Mouse (Mus musculus) brain, adult 2 months (tissue): ENCODE results near the gene Spz1.

Experiments
- DNase-seq: peaks from one replicate; pipeline ENCODE4 v3.0.0; 2011; ENCODE audit warnings: low read depth, low spot score

Gene Spz1

GRCm38 (mm10) chr13:92580220-92581043 lies 4.5 kb upstream of the Spz1 start:
- DNase-seq: peak; percentile 79

GRCm38 (mm10) chr13:92578210-92578609 lies 2.2 kb upstream of the Spz1 start:
- DNase-seq: no peak

GRCm38 (mm10) chr13:92576688-92577087 lies 716 bp upstream of the Spz1 start:
- DNase-seq: no peak

- peak; percentile 48 for DNase-seq
Measured at GRCm38 (mm10) chr13:92559429-92559828, 16.5 kb downstream of the Spz1 start.

GRCm38 (mm10) chr13:92557229-92557628 lies 18.7 kb downstream of the Spz1 start:
- DNase-seq: no peak

- DNase-seq: peak; percentile 39
Measured at GRCm38 (mm10) chr13:92556458-92557126, 19.4 kb downstream of the Spz1 start.

GRCm38 (mm10) chr13:92547093-92547492 lies 28.9 kb downstream of the Spz1 start:
- no peak for DNase-seq

GRCm38 (mm10) chr13:92540997-92541396 lies 35.0 kb downstream of the Spz1 start:
- no peak for DNase-seq

GRCm38 (mm10) chr13:92539126-92539525 lies 36.8 kb downstream of the Spz1 start:
- no peak for DNase-seq

GRCm38 (mm10) chr13:92533801-92534200 lies 42.2 kb downstream of the Spz1 start:
- no peak for DNase-seq

GRCm38 (mm10) chr13:92532216-92532615 lies 43.8 kb downstream of the Spz1 start:
- no peak for DNase-seq

- no peak for DNase-seq
Measured at GRCm38 (mm10) chr13:92531237-92531636, 44.7 kb downstream of the Spz1 start.

GRCm38 (mm10) chr13:92530721-92531211 lies 45.2 kb downstream of the Spz1 start, which contains the start of gene Zfyve16:
Gene Zfyve16 (minus strand): TSS chr13:92530868.
- peak; percentile 96 for DNase-seq

GRCm38 (mm10) chr13:92529828-92530720 lies 45.9 kb downstream of the Spz1 start:
- peak; percentile 40 for DNase-seq
